Mouse (Mus musculus) embryonic fibroblast, embryonic 13.5 days (primary cell): ENCODE measurements around the gene 2210016F16Rik.

Experiments used
- CTCF ChIP-seq: IDR thresholded peaks from 2 replicates; pipeline ENCODE4 v1.5.1; 2011; ENCODE audit warnings: mild to moderate bottlenecking, control low read depth, low read length, moderate library complexity, borderline replicate concordance; ENCODE audit not compliant: insufficient read depth
- POLR2A ChIP-seq: IDR thresholded peaks from 2 replicates; pipeline ENCODE4 v1.6.1; 2011; ENCODE audit warnings: low read depth, mild to moderate bottlenecking, control low read depth, low read length, moderate library complexity

DNA sequence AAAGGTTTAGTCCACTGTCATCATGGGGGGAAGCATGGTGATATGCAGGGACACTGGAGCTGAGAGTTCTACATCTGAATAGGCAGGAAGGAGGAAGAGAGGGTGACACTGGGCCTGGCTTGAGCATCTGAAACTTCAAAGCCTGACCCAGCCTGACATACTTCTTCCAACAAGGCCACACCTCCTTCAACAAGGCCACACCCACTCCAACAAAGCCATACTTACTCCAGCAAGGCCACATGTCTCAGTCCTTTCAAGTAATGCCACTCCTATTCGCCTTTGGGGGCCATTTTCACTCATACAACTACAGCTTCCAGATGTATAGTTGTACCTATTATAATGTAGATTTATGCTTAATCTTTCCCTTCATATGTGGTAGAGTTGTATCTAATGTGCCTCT is 17.4 kb downstream of the 2210016F16Rik start:
- TF ChIP-seq CTCF (no peak), POLR2A (no peak)
